Mouse (Mus musculus) neural tube, embryonic 13.5 days (tissue): ENCODE data around the gene Sim2. TPM values are rescaled to one million over a fixed set of nuclear protein-coding genes. Genes with fewer than 3 reads are reported as not detected.

Experiments
- ATAC-seq: fragments of 200-750 bp; cut with Nextera tagmentation; 2 replicates; pipeline ENCODE4 v1.8.0; 2017; ENCODE audit warnings: low read depth, mild to moderate bottlenecking, moderate TSS enrichment, moderate library complexity
- H3K27ac ChIP-seq: fragments of 300-500 bp; sonication (generic); replicated peaks from 2 replicates; pipeline ENCODE4 v1.5.1; 2015; ENCODE audit warnings: moderate library complexity, mild to moderate bottlenecking, inconsistent platforms
- H3K27me3 ChIP-seq: fragments of 300-500 bp; sonication (generic); 2 replicates; pipeline ENCODE4 v1.6.1; 2015; ENCODE audit warnings: mild to moderate bottlenecking, inconsistent platforms
- H3K36me3 ChIP-seq: fragments of 300-500 bp; sonication (generic); 2 replicates; pipeline ENCODE4 v1.6.1; 2015; ENCODE audit warnings: mild to moderate bottlenecking, inconsistent platforms
- H3K4me1 ChIP-seq: fragments of 300-500 bp; sonication (generic); replicated peaks from 2 replicates; pipeline ENCODE4 v1.6.1; 2015; ENCODE audit warnings: inconsistent platforms
- H3K4me2 ChIP-seq: fragments of 300-500 bp; sonication (generic); 2 replicates; pipeline ENCODE4 v1.6.1; 2015; ENCODE audit warnings: inconsistent platforms, mild to moderate bottlenecking, moderate library complexity
- H3K4me3 ChIP-seq: fragments of 300-500 bp; sonication (generic); 2 replicates; pipeline ENCODE4 v1.5.1; 2015; ENCODE audit warnings: mild to moderate bottlenecking, inconsistent platforms
- H3K9ac ChIP-seq: fragments of 300-500 bp; sonication (generic); 2 replicates; pipeline ENCODE4 v1.6.1; 2015; ENCODE audit warnings: moderate library complexity, mild to moderate bottlenecking, inconsistent platforms
- H3K9me3 ChIP-seq: fragments of 300-500 bp; sonication (generic); 2 replicates; pipeline ENCODE4 v1.6.1; 2016; ENCODE audit warnings: inconsistent platforms
- WGBS: fragments of 180-500 bp; shearing (Covaris S2); methylation state at CpG from one replicate; pipeline ENCODE4 v1.1.7; 2015; 5-methylcytosine and 5-hydroxymethylcytosine counted together
- polyA plus RNA-seq: library from polyadenylated mRNA; unstranded; fragments of >200 nt; fragmentation: Nextera tagmentation; extraction: Ambion mirVana; gene quantifications from 2 replicates; pipeline ENCODE4 v1.2.1, GENCODE M21; 2015

Gene Sim2
- polyA plus RNA-seq, 1 experiment from 2014 or later = 0.28 TPM

DNA sequence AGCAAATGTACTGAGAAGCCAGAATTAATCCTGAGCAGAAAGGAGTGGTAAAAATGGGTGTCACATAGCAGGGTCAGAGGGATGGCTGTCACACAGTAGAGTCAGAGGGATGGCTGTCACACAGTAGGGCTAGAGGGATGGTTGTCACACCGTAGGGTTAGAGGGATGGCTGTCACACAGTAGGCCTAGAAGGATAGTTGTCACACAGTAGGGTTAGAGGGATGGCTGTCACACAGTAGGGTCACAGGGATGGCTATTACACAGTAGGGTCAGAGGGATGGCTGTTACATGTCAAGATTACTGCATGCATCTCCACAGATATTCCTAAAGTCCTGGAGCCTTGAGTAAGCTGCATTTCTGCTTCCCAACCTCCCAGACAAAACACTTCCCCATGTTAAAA, 33.7 kb downstream of the Sim2 start:
- H3K9ac ChIP-seq = no peak overlapping the region
- peaks cover 58% of the 10 kb centered on the region for H3K27me3 ChIP-seq
- H3K4me1 ChIP-seq = no peaks in the 10 kb centered on the region
- H3K36me3 ChIP-seq = no peaks in the 10 kb centered on the region
- H3K27ac ChIP-seq = no peak overlapping the region
- no peaks in the 10 kb centered on the region for H3K9me3 ChIP-seq
- no peak overlapping the region for H3K4me3 ChIP-seq
- 100% methylated on average over 1 of the region's 1 CpGs for WGBS
- no peak overlapping the region for H3K4me2 ChIP-seq
- ATAC-seq = no peak

DNA sequence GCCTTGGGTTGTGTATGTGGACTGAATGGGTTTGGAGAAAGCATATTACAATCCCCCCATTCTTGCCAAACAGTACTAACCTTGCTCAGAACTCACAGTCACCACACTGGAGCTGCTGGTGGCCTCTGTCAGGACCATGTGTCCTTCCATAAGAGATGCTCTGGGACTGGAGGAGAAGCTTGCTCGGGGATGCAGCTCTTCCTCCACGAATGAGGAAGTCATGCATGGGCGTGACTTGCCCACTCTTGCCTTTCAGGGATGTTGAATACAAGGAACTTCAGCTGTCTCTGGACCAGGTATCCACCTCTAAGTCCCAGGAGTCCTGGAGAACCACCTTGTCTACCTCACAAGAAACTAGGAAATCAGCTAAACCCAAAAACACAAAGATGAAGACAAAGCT, 37.6 kb downstream of the Sim2 start:
- WGBS = 87% methylated on average over 3 of the region's 3 CpGs
- Histone ChIP-seq H3K9ac (no peak overlapping the region), H3K4me2 (no peak overlapping the region), H3K36me3 (no peaks in the 10 kb centered on the region), H3K27ac (no peak overlapping the region), H3K4me1 (peaks cover 20% of the 10 kb centered on the region), H3K27me3 (peaks cover 75% of the 10 kb centered on the region), H3K9me3 (no peaks in the 10 kb centered on the region), H3K4me3 (no peak overlapping the region)
- ATAC-seq = no peak

DNA sequence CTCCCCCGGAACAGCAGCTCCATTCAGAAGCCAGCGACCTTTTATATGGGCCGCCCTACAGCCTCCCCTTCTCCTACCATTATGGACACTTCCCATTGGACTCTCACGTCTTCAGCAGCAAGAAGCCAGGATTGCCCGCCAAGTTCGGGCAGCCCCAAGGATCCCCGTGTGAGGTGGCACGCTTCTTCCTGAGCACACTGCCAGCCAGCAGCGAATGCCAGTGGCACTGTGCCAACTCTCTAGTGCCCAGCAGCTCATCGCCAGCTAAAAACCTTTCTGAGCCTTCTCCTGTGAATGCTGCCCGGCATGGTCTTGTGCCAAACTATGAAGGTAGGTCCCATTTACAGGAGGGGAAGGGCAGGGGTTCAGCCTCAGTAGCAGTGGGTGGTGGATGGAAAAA, 38.5 kb downstream of the Sim2 start:
- WGBS = 63% methylated on average over 11 of the region's 11 CpGs
- peaks cover 80% of the 10 kb centered on the region for H3K27me3 ChIP-seq
- H3K4me1 ChIP-seq = peaks cover 21% of the 10 kb centered on the region
- no peaks in the 10 kb centered on the region for H3K36me3 ChIP-seq
- no peak overlapping the region for H3K9ac ChIP-seq
- no peak overlapping the region for H3K27ac ChIP-seq
- H3K4me2 ChIP-seq = no peak overlapping the region
- ATAC-seq = no peak
- H3K4me3 ChIP-seq = no peak overlapping the region
- no peaks in the 10 kb centered on the region for H3K9me3 ChIP-seq

DNA sequence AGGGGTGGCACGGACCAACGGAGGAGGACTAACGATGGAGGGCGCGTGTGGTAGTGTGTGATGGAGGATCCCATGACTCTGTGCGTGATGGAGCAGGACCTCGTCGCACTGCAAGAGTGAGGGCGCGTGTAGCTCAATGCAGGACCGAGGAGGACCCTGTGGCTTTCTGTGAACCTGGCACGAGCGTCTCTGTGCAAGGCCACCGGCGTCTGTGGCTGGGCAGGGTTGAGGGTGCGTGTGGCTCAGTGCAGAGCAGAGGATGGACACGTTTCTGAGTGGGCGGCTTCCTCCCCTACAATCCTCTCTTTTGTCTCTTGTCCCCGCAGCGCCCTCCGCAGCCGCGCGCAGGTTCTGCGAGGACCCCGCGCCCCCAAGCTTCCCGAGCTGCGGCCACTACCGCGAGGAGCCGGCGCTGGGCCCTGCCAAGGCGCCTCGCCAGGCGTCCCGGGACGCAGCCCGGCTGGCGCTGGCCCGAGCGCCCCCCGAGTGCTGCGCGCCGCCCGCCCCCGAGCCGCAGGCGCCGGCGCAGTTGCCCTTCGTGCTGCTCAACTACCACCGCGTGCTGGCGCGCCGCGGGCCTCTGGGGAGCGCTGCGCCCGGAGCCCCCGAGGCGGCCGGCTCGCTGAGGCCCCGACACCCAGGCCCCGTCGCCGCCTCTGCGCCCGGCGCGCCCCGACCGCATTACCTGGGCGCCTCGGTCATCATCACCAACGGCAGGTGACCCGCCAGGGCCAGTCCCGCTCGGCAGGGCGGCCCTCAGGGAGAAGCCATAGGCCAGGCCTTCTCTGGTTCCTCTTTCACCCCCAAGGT, 40.6 kb downstream of the Sim2 start:
- peak; percentile 65 for ATAC-seq
- WGBS = 1% methylated on average over 72 of the region's 83 CpGs
- H3K4me1 ChIP-seq = peaks cover 25% of the 10 kb centered on the region
- peak overlapping the region; percentile 75 for H3K9ac ChIP-seq
- no peaks in the 10 kb centered on the region for H3K36me3 ChIP-seq
- H3K27ac ChIP-seq = no peak overlapping the region
- peak overlapping the region; percentile 85 for H3K4me2 ChIP-seq
- peaks cover 78% of the 10 kb centered on the region for H3K27me3 ChIP-seq
- peak overlapping the region; percentile 47 for H3K4me3 ChIP-seq
- H3K9me3 ChIP-seq = no peaks in the 10 kb centered on the region

DNA sequence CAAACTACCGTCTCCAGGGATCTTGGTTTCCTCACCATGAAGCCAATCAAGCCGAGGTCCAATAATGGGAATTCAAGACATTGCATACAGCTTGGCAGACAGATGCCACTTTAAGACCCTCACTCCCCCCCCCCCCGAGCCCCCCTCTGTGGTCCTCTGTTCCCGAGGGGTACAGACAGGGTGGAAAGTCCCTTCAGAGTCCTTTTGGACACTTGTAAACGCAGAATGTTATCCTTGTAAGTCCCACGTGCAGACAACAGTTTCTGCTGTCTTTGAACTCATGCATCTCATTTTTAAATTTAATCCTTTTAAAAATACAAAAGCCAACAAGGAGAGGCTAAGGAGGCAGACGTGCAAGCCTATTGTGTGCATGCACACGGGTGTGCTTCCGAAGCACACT, 41.5 kb downstream of the Sim2 start:
- H3K4me2 ChIP-seq = peak overlapping the region; percentile 85
- no peak for ATAC-seq
- H3K9ac ChIP-seq = no peak overlapping the region
- no peak overlapping the region for H3K27ac ChIP-seq
- no peaks in the 10 kb centered on the region for H3K9me3 ChIP-seq
- H3K27me3 ChIP-seq = peaks cover 74% of the 10 kb centered on the region
- H3K36me3 ChIP-seq = no peaks in the 10 kb centered on the region
- H3K4me3 ChIP-seq = no peak overlapping the region; the same call in 1 of the 2 replicates
- peaks cover 25% of the 10 kb centered on the region for H3K4me1 ChIP-seq
- WGBS = 34% methylated on average over 9 of the region's 9 CpGs

DNA sequence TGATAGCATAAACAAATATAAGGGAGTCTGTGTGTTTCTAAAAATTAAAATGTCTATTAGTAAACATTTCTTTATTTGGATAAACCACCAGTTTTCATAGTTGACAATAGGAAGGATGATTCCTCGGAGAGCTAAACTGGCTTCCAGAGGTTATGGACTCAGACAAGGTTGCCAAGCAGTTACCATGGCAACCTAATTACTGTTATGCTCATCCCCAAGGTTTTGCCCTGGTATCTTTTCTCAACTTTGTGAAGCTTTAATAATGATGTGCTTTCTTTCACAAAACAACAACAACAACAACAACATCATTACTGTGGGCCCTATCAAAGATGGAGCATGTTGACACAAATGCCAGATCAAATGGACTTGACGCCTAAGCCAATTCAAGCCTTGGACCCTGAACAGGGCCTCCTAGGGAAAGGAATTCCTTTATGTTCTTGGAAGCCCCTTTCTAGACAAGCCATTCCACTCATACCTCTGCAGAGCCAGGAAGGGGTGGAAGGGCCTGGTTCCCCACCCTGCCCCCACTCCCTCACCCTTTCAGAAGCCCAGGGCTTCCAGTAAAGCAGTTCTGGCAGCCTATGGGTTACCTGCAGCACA, 43.6 kb downstream of the Sim2 start:
- Histone ChIP-seq H3K9me3 (no peaks in the 10 kb centered on the region), H3K9ac (no peak overlapping the region), H3K4me1 (peaks cover 25% of the 10 kb centered on the region), H3K4me2 (no peak overlapping the region), H3K36me3 (no peaks in the 10 kb centered on the region), H3K4me3 (no peak overlapping the region), H3K27ac (no peak overlapping the region), H3K27me3 (peaks cover 52% of the 10 kb centered on the region)
- no peak for ATAC-seq
- WGBS = 26% methylated on average over 2 of the region's 2 CpGs

DNA sequence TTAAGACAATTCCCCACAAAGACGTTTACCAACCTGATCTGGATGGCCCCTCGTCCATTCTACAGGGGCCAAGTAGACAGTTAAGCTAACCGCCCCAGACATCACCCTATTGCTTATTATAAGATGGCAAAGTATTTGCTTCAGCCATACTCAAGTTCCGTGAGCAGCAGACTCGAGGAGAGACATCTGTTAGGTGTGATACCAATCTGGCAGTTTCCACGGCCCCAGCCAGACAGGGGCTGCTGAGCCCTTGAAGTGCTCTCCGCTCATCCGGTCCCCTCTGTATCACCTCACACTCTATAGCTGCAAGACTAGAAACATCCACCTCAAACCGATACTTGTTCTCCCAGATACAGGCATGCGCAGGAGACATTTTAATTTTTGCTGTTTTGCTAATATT, 49.5 kb downstream of the Sim2 start:
- Histone ChIP-seq H3K4me1 (no peaks in the 10 kb centered on the region), H3K27me3 (peaks cover 6% of the 10 kb centered on the region), H3K4me3 (no peak overlapping the region), H3K9ac (no peak overlapping the region), H3K9me3 (no peaks in the 10 kb centered on the region), H3K4me2 (no peak overlapping the region), H3K27ac (no peak overlapping the region), H3K36me3 (0 out of 2 replicates have a peak, but pooled peaks cover 4% of the 10 kb centered on the region)
- 81% methylated on average over 10 of the region's 10 CpGs for WGBS
- no peak for ATAC-seq

DNA sequence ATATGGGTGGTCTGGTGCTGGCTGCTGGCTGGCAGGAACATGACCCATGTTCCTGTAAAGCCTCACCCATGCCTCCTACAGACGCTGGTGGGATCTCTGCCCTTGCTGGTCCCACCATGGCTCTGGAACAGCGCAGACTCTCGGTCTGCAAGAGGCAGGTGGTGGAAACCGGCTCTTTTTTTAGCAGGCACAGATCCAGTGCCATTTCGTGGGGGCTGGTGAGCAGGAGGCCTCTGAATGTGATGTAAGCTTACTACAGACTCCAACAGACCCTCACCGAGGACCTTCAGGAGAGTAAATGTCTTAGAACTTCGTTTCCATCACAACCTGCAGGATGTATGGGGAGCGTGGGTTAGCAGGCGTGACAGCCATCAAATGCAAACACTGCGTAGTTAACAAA, 56.0 kb downstream of the Sim2 start:
- Histone ChIP-seq H3K4me2 (no peak overlapping the region), H3K27me3 (peaks cover 13% of the 10 kb centered on the region; the same call in 1 of the 2 replicates), H3K36me3 (0 out of 2 replicates have a peak, but pooled peaks cover 4% of the 10 kb centered on the region), H3K4me1 (peaks cover 16% of the 10 kb centered on the region), H3K9me3 (no peaks in the 10 kb centered on the region), H3K9ac (no peak overlapping the region), H3K27ac (no peak overlapping the region), H3K4me3 (no peak overlapping the region)
- WGBS = 70% methylated on average over 10 of the region's 10 CpGs
- no peak for ATAC-seq

DNA sequence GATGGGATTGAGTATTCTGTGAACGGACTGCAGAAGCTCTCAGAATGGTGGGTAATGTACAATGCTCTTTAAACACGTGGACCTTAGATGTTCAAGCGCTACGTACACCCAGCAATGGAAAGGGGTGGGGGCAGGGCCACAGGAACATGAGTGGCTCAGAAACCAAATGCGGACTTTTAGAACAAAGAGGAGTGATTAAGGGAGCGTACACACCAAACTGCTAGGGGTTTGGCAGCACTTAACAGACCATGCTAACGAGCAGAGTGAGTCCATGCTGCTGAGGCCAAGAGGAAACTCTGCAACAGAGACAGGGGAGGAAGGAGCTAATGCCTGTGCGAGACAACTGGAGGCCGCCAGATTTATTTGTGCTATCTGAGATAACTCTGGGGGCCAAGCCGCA, 58.6 kb downstream of the Sim2 start:
- H3K27ac ChIP-seq = no peak overlapping the region
- 14% methylated on average over 10 of the region's 10 CpGs for WGBS
- H3K36me3 ChIP-seq = 0 out of 2 replicates have a peak, but pooled peaks cover 2% of the 10 kb centered on the region
- H3K9me3 ChIP-seq = no peaks in the 10 kb centered on the region
- no peak overlapping the region; the same call in 1 of the 2 replicates for H3K9ac ChIP-seq
- peaks cover 20% of the 10 kb centered on the region for H3K4me1 ChIP-seq
- ATAC-seq = no peak
- 0 out of 2 replicates have a peak overlapping the region, but pooled peaks have one; percentile 13 for H3K4me2 ChIP-seq
- no peak overlapping the region for H3K4me3 ChIP-seq
- H3K27me3 ChIP-seq = peaks cover 13% of the 10 kb centered on the region; the same call in 1 of the 2 replicates

DNA sequence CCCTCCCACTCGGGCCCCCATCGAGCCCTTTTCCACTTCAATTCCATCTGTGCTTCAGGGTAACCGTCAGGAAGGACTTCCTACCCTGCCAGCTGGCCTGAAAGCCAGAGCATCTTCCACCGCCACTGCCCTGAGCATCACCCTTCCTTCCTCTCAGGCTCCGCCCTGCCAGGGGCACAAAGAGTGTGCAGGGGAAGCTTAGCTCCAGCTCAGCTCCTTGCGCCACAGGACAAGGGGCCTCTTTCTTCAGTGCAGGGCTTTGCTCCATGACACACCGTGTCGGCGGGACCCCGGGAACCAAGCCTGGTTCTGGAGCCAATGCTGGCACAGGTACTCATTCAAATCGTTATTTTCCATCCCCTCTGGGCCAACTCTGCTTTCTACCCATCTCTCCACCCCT, 63.4 kb downstream of the Sim2 start:
- no peak for ATAC-seq
- Histone ChIP-seq H3K4me2 (no peak overlapping the region), H3K36me3 (no peaks in the 10 kb centered on the region), H3K4me1 (peaks cover 25% of the 10 kb centered on the region), H3K27ac (no peak overlapping the region), H3K27me3 (peaks cover 39% of the 10 kb centered on the region), H3K4me3 (no peak overlapping the region), H3K9me3 (no peaks in the 10 kb centered on the region), H3K9ac (no peak overlapping the region)
- WGBS = 42% methylated on average over 11 of the region's 11 CpGs

DNA sequence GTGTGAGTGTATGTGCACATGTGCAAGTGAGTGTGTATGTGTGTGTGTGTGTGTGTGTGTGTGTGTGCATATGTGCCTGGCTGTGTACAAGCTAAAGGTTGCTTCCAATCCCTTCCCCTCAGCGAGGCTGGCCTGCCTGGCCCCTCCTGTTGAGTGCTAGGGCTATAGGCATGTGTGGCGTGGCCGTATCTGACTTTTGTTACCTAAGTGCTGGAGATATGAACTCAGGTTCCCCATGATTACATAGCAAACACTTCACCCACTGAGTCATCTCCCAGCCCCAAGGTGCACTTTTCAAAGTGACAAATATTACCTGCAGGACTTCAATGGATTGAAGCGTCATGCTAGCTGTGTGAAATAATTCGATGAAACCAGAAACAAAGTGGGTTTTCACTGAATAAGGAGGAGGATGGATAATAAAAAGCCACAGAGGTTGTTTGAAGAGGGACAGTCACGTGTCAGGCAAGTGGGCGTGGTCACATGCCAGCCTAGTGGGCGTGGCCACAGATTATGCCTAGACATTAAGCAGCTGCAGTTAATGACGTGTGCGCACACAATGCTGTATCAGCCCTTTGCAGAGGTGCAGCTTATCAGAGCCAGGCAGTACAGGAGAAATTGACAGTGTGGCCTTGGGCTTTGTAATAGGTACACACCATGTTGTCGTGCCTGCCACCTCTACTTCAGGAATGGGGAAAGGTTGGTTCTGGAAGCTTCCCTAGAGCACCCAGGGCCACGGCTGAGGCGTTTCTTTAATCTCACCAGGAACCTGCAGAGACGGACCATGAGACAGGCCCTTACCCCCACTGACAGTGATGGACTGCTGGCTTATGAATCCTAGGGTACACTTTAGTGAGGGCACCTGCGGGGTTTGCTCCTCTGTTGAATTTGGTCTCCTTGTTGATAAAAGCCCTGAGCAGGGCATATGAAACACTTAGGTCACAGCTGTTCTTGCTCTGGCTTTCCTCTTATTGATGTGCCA, 65.7 kb downstream of the Sim2 start:
- no peak overlapping the region for H3K4me3 ChIP-seq
- peaks cover 33% of the 10 kb centered on the region for H3K27me3 ChIP-seq
- 70% methylated on average over 15 of the region's 15 CpGs for WGBS
- no peak overlapping the region for H3K4me2 ChIP-seq
- H3K36me3 ChIP-seq = no peaks in the 10 kb centered on the region
- no peak overlapping the region for H3K27ac ChIP-seq
- no peak overlapping the region for H3K9ac ChIP-seq
- H3K4me1 ChIP-seq = peaks cover 30% of the 10 kb centered on the region
- ATAC-seq = no peak
- no peaks in the 10 kb centered on the region for H3K9me3 ChIP-seq
